Mouse (Mus musculus): ENCODE measurements around the gene Stard7. TPM values are rescaled to one million over a fixed set of nuclear protein-coding genes. Genes with fewer than 3 reads are reported as not detected.

The Stard7 gene
- total RNA-seq (2014; rRNA removed) = 151 and 167 TPM in 2 replicates
- polyA plus RNA-seq (2015; fragmentation: Nextera tagmentation; extraction: Ambion mirVana) = 100 and 104 TPM in 2 replicates

DNA sequence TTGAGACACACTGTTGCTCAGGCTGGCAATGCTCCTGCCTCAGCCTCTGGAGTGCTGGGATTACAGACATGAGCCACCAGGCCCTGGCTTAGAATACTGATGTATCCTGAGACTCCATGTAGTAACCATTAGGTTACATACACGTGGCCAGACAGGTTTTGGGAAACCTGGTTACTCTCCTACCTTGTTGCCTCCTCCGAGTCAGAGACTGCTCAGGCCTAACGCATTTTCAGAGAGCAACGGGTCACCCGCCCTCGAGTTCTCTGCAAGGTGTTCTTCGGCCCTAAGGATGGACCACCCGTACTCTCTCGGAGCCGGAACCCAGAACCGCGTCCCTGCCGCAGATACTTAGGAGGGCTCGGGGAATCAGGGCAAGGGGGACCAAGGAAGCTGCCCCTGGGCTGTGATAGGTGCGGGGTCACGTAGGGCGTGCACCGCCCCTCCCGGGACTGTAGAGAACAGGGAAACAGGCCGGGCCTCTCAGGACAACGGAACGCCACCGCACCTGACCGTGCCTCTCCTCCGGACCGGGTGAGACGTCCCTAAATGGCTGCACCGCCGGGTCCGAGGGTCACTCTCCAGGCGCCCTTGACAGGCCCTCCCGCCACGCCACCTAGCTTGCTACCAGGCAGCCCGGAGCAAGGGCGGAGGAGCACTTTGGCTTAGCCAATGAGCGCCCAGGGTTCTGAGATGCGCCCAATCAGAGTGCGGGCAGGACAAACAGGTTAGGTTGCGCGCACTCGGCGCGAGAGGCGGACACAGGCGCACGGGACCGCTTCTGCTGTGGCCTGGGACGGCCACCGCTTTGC is at the start of gene Stard7:
Stard7 (plus strand) TSS at position 728 of the 809 bp plus-strand sequence.
- H3K9ac ChIP-seq (replicated peaks; ENCODE audit: low read length, poor library complexity, severe bottlenecking) = peak within 1 kb of the TSS; percentile 94
- peak within 1 kb of the TSS; percentile 78 for H3K4me2 ChIP-seq (ENCODE audit: low read depth, low read length, poor library complexity, severe bottlenecking)
- DNase-seq (ENCODE audit: low spot score) (peak; percentile 98), ATAC-seq (ENCODE audit: low FRiP score) (peak; percentile 99)
- H3K4me3 ChIP-seq (ENCODE audit: low read depth, low read length) = peak within 1 kb of the TSS; percentile 91
- H3K4me1 ChIP-seq (ENCODE audit: insufficient read depth, low read length) = peaks cover 7% of the 10 kb centered on the region; the same call in 1 of the 2 replicates
- H3K27ac ChIP-seq (ENCODE audit: low read depth, low read length) = peak within 1 kb of the TSS; percentile 95
- no peaks in the 10 kb centered on the region for H3K36me3 ChIP-seq (ENCODE audit: insufficient read depth, low read length)
- peak; percentile 63 for TF ChIP-seq CTCF (IDR thresholded peaks at IDR 0.05)
- WGBS = under 1% methylated on average over 49 of the region's 49 CpGs
- no peaks in the 10 kb centered on the region for H3K9me3 ChIP-seq (ENCODE audit: low read length)
- no peaks in the 10 kb centered on the region for H3K27me3 ChIP-seq (ENCODE audit: insufficient read depth, low read length)

DNA sequence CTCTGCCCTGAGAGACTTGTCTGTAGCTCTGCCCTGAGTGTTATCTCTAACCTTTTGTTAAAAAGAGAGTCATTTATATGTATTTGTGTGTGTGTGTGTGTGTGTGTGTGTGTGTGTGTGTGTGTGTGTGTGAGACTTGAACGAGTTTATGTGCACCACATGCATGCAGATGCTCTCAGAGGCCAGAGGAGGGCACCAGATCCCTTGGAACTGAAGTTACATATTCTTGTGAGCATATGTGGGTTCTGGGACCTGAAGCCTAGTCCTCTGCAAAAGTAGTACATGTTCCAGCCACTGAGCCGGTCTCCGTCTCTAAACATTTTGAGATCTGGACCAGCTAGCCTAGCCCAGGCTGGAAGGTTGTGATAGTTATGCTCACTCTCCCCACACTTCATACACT is 44.8 kb upstream of the Stard7 start:
- 98% methylated on average over 3 of the region's 3 CpGs for WGBS
- Histone ChIP-seq H3K27me3 (ENCODE audit: insufficient read depth, low read length) (no peaks in the 10 kb centered on the region), H3K4me1 (ENCODE audit: insufficient read depth, low read length) (no peaks in the 10 kb centered on the region), H3K36me3 (ENCODE audit: insufficient read depth, low read length) (peaks cover 82% of the 10 kb centered on the region), H3K4me3 (ENCODE audit: low read depth, low read length) (no peak overlapping the region), H3K9me3 (ENCODE audit: low read length) (no peaks in the 10 kb centered on the region), H3K27ac (ENCODE audit: low read depth, low read length) (no peak overlapping the region), H3K9ac (replicated peaks; ENCODE audit: low read length, poor library complexity, severe bottlenecking) (no peak overlapping the region), H3K4me2 (ENCODE audit: low read depth, low read length, poor library complexity, severe bottlenecking) (no peak overlapping the region)
- peak; percentile 13; the same call in 1 of the 2 replicates for TF ChIP-seq CTCF (IDR thresholded peaks at IDR 0.05)
- ATAC-seq (ENCODE audit: low FRiP score) = no peak
- DNase-seq (ENCODE audit: low spot score) = no peak

DNA sequence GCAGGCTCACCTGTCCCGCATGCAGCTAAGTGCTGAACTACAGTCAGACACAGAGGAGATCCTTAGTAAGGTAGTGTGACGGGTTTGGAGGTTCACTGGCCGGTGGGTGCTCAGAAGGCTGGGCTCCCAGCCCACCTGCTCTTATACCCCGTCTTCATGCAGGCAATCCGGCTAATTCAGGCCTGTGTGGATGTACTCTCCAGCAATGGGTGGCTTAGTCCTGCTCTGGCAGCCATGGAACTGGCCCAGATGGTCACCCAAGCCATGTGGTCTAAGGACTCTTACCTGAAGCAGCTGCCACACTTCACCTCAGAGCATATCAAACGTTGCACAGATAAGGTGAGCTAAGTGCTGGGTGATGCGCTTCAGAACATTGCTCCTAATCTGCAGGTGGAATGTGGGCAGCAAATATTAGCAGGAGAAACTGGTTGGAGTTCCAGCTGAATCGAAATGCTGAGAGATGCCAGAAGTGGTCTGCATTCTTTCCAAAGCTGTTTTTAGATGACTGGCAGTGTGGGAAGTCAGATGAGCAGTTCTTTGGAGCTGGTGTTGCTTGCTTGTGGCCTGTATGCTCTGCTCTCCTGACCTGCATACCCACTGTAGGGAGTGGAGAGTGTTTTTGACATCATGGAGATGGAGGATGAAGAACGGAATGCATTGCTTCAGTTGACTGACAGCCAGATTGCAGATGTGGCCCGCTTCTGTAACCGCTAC is 32.0 kb upstream of the Stard7 start:
- Histone ChIP-seq H3K9ac (replicated peaks; ENCODE audit: low read length, poor library complexity, severe bottlenecking) (no peak overlapping the region), H3K9me3 (ENCODE audit: low read length) (no peaks in the 10 kb centered on the region), H3K4me2 (ENCODE audit: low read depth, low read length, poor library complexity, severe bottlenecking) (no peak overlapping the region), H3K4me3 (ENCODE audit: low read depth, low read length) (no peak overlapping the region), H3K27ac (ENCODE audit: low read depth, low read length) (no peak overlapping the region), H3K4me1 (ENCODE audit: insufficient read depth, low read length) (no peaks in the 10 kb centered on the region), H3K27me3 (ENCODE audit: insufficient read depth, low read length) (no peaks in the 10 kb centered on the region), H3K36me3 (ENCODE audit: insufficient read depth, low read length) (peaks cover 68% of the 10 kb centered on the region)
- no peak for TF ChIP-seq CTCF (IDR thresholded peaks at IDR 0.05)
- 95% methylated on average over 11 of the region's 11 CpGs for WGBS
- DNase-seq (ENCODE audit: low spot score) (no peak), ATAC-seq (ENCODE audit: low FRiP score) (no peak)

DNA sequence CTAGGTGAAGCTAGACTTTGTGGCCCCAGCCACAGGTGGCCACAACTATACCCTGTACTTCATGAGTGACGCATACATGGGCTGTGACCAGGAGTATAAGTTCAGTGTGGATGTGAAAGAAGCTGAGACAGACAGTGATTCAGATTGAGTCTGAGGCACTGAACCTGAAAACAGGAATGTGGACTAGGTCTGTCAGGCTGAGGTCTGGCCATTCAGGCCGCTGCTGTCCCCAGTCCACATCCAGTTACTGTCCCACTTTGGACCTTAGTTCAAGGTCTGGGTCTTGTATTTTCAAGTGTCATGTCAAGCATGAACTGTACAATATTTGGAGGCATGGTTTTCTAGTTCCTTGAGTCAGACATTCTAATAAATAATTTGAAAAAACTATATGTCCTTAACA is 30.0 kb upstream of the Stard7 start:
- no peak for TF ChIP-seq CTCF (IDR thresholded peaks at IDR 0.05)
- H3K4me2 ChIP-seq (ENCODE audit: low read depth, low read length, poor library complexity, severe bottlenecking) = no peak overlapping the region
- H3K27me3 ChIP-seq (ENCODE audit: insufficient read depth, low read length) = no peaks in the 10 kb centered on the region
- H3K36me3 ChIP-seq (ENCODE audit: insufficient read depth, low read length) = peaks cover 61% of the 10 kb centered on the region
- no peaks in the 10 kb centered on the region for H3K9me3 ChIP-seq (ENCODE audit: low read length)
- no peak for DNase-seq (ENCODE audit: low spot score)
- H3K9ac ChIP-seq (replicated peaks; ENCODE audit: low read length, poor library complexity, severe bottlenecking) = no peak overlapping the region
- no peak overlapping the region for H3K27ac ChIP-seq (ENCODE audit: low read depth, low read length)
- ATAC-seq (ENCODE audit: low FRiP score) = no peak
- no peaks in the 10 kb centered on the region for H3K4me1 ChIP-seq (ENCODE audit: insufficient read depth, low read length)
- H3K4me3 ChIP-seq (ENCODE audit: low read depth, low read length) = no peak overlapping the region
- 90% methylated on average over 2 of the region's 2 CpGs for WGBS

DNA sequence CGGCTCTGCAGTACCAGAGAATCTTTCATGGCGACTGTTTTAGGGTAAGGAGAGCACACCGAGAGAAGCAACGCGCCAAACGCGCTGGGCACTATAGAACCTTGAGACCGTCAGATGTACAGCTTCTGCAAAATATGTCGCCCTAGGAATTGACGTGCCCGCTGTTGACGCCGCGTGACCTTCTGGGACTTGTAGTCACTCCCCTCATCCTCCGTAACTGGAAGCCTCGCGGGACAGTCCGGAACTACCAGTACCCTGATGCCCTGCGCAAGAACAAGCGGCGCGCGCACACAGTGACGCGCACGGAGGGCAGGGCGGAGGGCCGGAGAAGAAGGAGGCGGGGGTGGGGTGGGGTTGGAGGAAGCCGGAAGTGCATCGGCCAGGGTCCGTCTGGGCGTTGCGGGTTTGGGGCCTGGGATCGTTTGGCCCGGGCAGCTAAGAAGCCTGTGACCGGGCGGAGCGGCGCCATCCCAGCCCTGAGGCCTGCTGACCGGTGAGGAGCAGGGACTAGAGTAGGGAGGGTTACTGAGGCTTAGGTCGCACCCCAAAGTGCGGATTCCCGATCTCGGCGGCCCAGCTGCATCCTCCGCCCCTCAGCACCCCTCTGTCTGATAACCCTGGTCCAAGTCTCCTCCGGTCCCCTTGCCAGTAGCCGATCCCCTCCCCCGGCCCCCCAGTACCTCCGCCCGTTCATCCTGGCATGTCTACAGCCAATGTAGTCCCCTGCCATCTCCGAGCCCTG is 22.3 kb upstream of the Stard7 start, which contains the start of the genes Ciao1 and Tmem127:
Ciao1 (minus strand) TSS at position 225 of the 742 bp plus-strand sequence.
Tmem127 (plus strand) TSS at position 317 of the 742 bp plus-strand sequence.
- H3K9me3 ChIP-seq (ENCODE audit: low read length) = no peaks in the 10 kb centered on the region
- H3K9ac ChIP-seq (replicated peaks; ENCODE audit: low read length, poor library complexity, severe bottlenecking) = peak within 1 kb of the TSS; percentile 97
- no peak; the same call in 1 of the 2 replicates for TF ChIP-seq CTCF (IDR thresholded peaks at IDR 0.05)
- H3K27me3 ChIP-seq (ENCODE audit: insufficient read depth, low read length) = no peaks in the 10 kb centered on the region
- H3K27ac ChIP-seq (ENCODE audit: low read depth, low read length) = peak within 1 kb of the TSS; percentile 85
- WGBS = under 1% methylated on average over 42 of the region's 53 CpGs
- H3K4me2 ChIP-seq (ENCODE audit: low read depth, low read length, poor library complexity, severe bottlenecking) = peak within 1 kb of the TSS; percentile 89
- DNase-seq (ENCODE audit: low spot score) = peak; percentile 99
- peaks cover 16% of the 10 kb centered on the region for H3K36me3 ChIP-seq (ENCODE audit: insufficient read depth, low read length)
- H3K4me1 ChIP-seq (ENCODE audit: insufficient read depth, low read length) = peaks cover 11% of the 10 kb centered on the region
- peak within 1 kb of the TSS; percentile 95 for H3K4me3 ChIP-seq (ENCODE audit: low read depth, low read length)
- ATAC-seq (ENCODE audit: low FRiP score) = peak; percentile 98
